Mouse (Mus musculus) brain, adult 2 months (tissue): ENCODE measurements around the gene Dennd1a.
A peak's percentile ranks its signal among the peaks of the same experiment; 100 is the strongest.

Source experiments
- DNase-seq: peaks from one replicate; pipeline ENCODE4 v3.0.0; 2011; ENCODE audit warnings: low read depth, low spot score

Gene Dennd1a

GRCm38 (mm10) chr2:37819526-37820152 is 467.6 kb downstream of the Dennd1a start:
- DNase-seq = no peak

GRCm38 (mm10) chr2:37818761-37819525 is 468.2 kb downstream of the Dennd1a start:
- peak; percentile 49 for DNase-seq

- peak; percentile 85 for DNase-seq
Observed at GRCm38 (mm10) chr2:37815676-37816075, 471.5 kb downstream of the Dennd1a start.

GRCm38 (mm10) chr2:37814820-37815361 is 472.3 kb downstream of the Dennd1a start:
- peak; percentile 40 for DNase-seq

GRCm38 (mm10) chr2:37812401-37812800 is 474.8 kb downstream of the Dennd1a start:
- peak; percentile 78 for DNase-seq

GRCm38 (mm10) chr2:37811682-37812081 is 475.5 kb downstream of the Dennd1a start:
- DNase-seq = peak; percentile 49

GRCm38 (mm10) chr2:37802610-37803212 is 484.5 kb downstream of the Dennd1a start:
- DNase-seq = peak; percentile 82

GRCm38 (mm10) chr2:37801687-37802086 is 485.5 kb downstream of the Dennd1a start:
- DNase-seq = no peak

GRCm38 (mm10) chr2:37799137-37799536 is 488.1 kb downstream of the Dennd1a start:
- DNase-seq = peak; percentile 51

GRCm38 (mm10) chr2:37797046-37797445 is 490.1 kb downstream of the Dennd1a start:
- DNase-seq = no peak

- no peak for DNase-seq
Observed at GRCm38 (mm10) chr2:37796021-37796420, 491.2 kb downstream of the Dennd1a start.

GRCm38 (mm10) chr2:37791340-37791739 is 495.9 kb downstream of the Dennd1a start:
- no peak for DNase-seq

- no peak for DNase-seq
Observed at GRCm38 (mm10) chr2:37790738-37791137, 496.5 kb downstream of the Dennd1a start.

GRCm38 (mm10) chr2:37789995-37790394 is 497.2 kb downstream of the Dennd1a start:
- DNase-seq = no peak

- no peak for DNase-seq
Observed at GRCm38 (mm10) chr2:37789029-37789428, 498.2 kb downstream of the Dennd1a start.

- DNase-seq = peak; percentile 60
Observed at GRCm38 (mm10) chr2:37788176-37788962, 498.8 kb downstream of the Dennd1a start.

- DNase-seq = peak; percentile 33
Observed at GRCm38 (mm10) chr2:37786461-37786860, 500.7 kb downstream of the Dennd1a start.

GRCm38 (mm10) chr2:37784473-37784872 is 502.7 kb downstream of the Dennd1a start:
- DNase-seq = peak; percentile 74

- no peak for DNase-seq
Observed at GRCm38 (mm10) chr2:37782002-37782401, 505.2 kb downstream of the Dennd1a start.

GRCm38 (mm10) chr2:37781421-37781820 is 505.8 kb downstream of the Dennd1a start:
- no peak for DNase-seq

- DNase-seq = no peak
Observed at GRCm38 (mm10) chr2:37780270-37780929, 506.8 kb downstream of the Dennd1a start.
